Mouse (Mus musculus) bone marrow macrophage, adult 2 months (primary cell): ENCODE results near the gene Gabarap.

Source experiments
- CTCF ChIP-seq: IDR thresholded peaks from 2 replicates; pipeline ENCODE4 v1.5.1; 2012; ENCODE audit warnings: low read depth, mild to moderate bottlenecking, low read length, moderate library complexity
- POLR2A ChIP-seq: IDR thresholded peaks from 2 replicates; pipeline ENCODE4 v1.6.1; 2012; ENCODE audit warnings: mild to moderate bottlenecking, low read depth, low read length, borderline replicate concordance

DNA sequence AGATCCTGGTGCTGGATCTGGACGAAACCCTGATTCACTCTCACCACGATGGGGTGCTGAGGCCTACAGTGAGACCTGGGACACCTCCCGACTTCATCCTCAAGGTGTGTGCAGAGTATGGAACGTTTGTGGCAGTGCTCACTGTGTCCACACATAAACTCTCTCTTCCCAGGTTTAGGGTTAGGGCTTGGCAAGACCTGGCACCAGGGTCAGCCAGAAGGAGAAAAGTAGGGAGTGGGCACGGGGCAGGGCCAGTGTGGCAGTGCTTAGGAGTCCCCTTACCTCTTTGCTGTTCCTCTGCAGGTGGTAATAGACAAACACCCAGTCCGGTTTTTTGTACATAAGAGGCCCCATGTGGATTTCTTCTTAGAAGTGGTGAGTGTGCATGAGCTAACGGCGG, 6.5 kb upstream of the Gabarap start:
- TF ChIP-seq CTCF (no peak), POLR2A (no peak)
